Comparison of ENCODE assay signal across 17 mouse cellular contexts in genomic region chr16:87961419-87961818, GRCm38 (mm10).
"Had no signal": no experiment of that assay in that cellular context is flagged by ENCODE, and none has a peak within 500 bp of the region (broad histone marks: within the 10 kb centered on the region; RNA-seq: fewer than 3 reads in every experiment).

No protein-coding gene starts in this region.

- H3K27ac ChIP-seq: lung, embryonic 15.5 days; macrophage; midbrain, embryonic 12.5 days; midbrain, embryonic 15.5 days; neural tube, embryonic 12.5 days; stomach, embryonic 15.5 days; stomach, postnatal 0 days had no signal

- H3K4me3 ChIP-seq: lung, embryonic 15.5 days; megakaryocyte, embryonic 14.5 days; midbrain, embryonic 12.5 days; midbrain, embryonic 15.5 days; neural tube, embryonic 12.5 days; stomach, embryonic 15.5 days had no signal

- H3K9me3 ChIP-seq: lung, embryonic 15.5 days; megakaryocyte, embryonic 14.5 days; midbrain, embryonic 12.5 days; midbrain, embryonic 15.5 days; neural tube, embryonic 12.5 days; stomach, embryonic 15.5 days had no signal

- H3K36me3 ChIP-seq: lung, embryonic 15.5 days; midbrain, embryonic 12.5 days; midbrain, embryonic 15.5 days; neural tube, embryonic 12.5 days; stomach, embryonic 15.5 days had no signal

- H3K4me2 ChIP-seq: lung, embryonic 15.5 days; midbrain, embryonic 12.5 days; midbrain, embryonic 15.5 days; neural tube, embryonic 12.5 days; stomach, embryonic 15.5 days had no signal

- H3K27me3 ChIP-seq: lung, embryonic 15.5 days; megakaryocyte, embryonic 14.5 days; midbrain, embryonic 12.5 days; midbrain, embryonic 15.5 days; neural tube, embryonic 12.5 days; stomach, embryonic 15.5 days had no signal

- H3K4me1 ChIP-seq: lung, embryonic 15.5 days; megakaryocyte, embryonic 14.5 days; midbrain, embryonic 12.5 days; midbrain, embryonic 15.5 days; neural tube, embryonic 12.5 days; stomach, embryonic 15.5 days had no signal

- ATAC-seq: liver, postnatal 0 days; lung, postnatal 0 days; midbrain, embryonic 15.5 days had no signal

- DNase-seq: liver, postnatal 0 days; lung, adult 2 months; lung, postnatal 14 days; lung, postnatal 36 days; right cerebral cortex, postnatal 14 days; thymus, adult 2 months; thymus, postnatal 25 days; thymus, postnatal 4 days had no signal

- H3K9ac ChIP-seq: liver, postnatal 0 days; lung, embryonic 15.5 days; midbrain, embryonic 12.5 days; midbrain, embryonic 15.5 days; neural tube, embryonic 12.5 days; stomach, embryonic 15.5 days had no signal
